Mouse (Mus musculus) liver, adult 2 months (tissue): Measurements from ENCODE around the gene Pkp3.

Experiments
- CTCF ChIP-seq: fragments of 200-500 bp; IDR thresholded peaks from 2 replicates; pipeline ENCODE4 v1.5.1; 2011; ENCODE audit warnings: low read depth, low read length, control low read depth
- POLR2A ChIP-seq: fragments of 200-500 bp; IDR thresholded peaks from 2 replicates; pipeline ENCODE4 v1.6.1; 2011; ENCODE audit warnings: low read length, control low read depth; ENCODE audit not compliant: insufficient read depth; ENCODE audit errors: extremely low read depth

GRCm38 (mm10) chr7:141068351-141068750 is 9.7 kb upstream of the Pkp3 start:
- no peak for TF ChIP-seq CTCF
- TF ChIP-seq POLR2A, result no peak
